Mouse (Mus musculus): ENCODE results near the gene Magi2.
"Not testable (repeated sequence)": the region's sequence is repeated elsewhere in the genome, so short reads cannot be mapped to it uniquely, and the experiment has no call there.

The Magi2 gene

DNA sequence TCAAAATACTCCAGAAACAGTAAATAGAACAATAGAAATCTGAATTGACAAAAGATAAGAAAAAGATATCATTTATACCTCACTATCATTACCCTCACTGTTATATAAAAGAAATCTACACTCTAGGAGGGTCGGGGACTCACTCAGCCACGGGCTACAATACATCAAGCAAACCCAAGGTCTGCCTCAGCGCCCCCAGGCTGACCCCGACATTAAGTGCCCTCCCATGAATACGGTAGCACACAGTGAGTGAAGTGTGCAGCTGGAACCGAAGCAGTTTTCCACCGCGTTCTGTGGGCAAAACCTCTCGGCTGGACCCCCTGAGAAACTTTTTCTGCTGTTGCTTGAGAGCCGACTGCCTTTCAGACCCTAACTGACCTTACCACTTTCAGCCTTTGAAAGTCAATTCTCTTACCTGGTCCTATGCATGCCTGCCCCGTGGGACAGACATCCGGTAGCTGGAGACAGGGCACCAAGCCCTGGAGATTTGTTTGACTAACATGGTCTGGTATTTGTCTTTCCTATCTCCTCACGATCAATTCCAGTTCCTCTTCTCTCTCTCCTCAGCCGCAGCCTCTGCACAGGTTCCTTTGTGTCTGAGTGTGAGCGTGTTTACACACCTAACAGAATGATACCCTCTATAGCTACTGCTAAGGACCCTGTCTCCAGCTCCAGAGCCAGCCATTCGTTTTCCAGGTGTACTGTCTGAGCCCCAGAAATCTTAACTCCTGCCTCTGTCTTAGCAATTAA lies 1285.7 kb downstream of the Magi2 start:
- no peak for DNase-seq (ENCODE audit: low read depth)

DNA sequence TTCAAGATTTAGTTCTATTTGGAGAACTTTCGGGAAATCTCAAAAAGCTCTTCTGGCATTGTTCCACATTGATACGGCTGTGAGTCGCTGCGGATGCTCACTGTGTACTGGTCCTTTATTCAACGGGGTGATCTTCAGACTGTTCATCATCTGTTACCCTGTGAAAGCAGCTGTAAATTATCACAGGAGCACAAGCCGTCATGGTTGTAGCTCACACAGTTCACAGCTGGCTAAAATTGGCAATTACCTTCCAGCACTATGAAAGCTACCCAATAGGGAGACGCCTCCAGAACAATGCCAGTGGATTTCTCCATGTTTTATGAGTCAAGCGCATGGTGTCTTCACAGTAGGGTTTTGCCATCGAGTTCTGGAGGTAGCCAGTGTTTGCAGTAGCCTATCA lies 1294.8 kb downstream of the Magi2 start:
- no peak for DNase-seq (ENCODE audit: low read depth)

- no peak for DNase-seq (ENCODE audit: low read depth)
Observed at GRCm38 (mm10) chr5:20522047-20522446, 1295.2 kb downstream of the Magi2 start.

GRCm38 (mm10) chr5:20523776-20524175 lies 1296.9 kb downstream of the Magi2 start:
- DNase-seq (ENCODE audit: low read depth), result no peak

DNA sequence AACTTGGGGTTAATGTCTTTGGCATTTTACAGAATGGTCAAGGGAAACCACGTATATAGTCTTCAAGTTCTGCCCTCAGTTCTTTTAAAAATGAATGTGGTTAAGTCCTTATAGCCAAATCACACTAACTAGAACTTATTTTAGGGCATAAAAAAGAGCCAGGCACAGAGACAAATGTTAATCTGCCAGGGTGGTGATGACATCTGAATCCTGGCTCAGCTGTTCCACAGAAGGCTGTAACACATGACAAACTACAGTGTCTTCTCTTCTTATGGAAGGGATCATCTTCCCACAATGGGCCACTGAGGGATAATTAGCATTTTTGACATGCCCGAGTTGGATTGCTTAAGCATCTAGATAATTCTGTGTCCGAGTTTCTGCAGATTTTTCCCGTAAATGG lies 1299.8 kb downstream of the Magi2 start:
- not testable (repeated sequence) for DNase-seq (ENCODE audit: low read depth)

- DNase-seq (ENCODE audit: low read depth), result no peak
Observed at GRCm38 (mm10) chr5:20536544-20536943, 1309.7 kb downstream of the Magi2 start.

- DNase-seq (ENCODE audit: low read depth), result no peak
Observed at GRCm38 (mm10) chr5:20537369-20538022, 1310.7 kb downstream of the Magi2 start.

GRCm38 (mm10) chr5:20544374-20544773 lies 1317.5 kb downstream of the Magi2 start:
- no peak for DNase-seq (ENCODE audit: low read depth)

DNA sequence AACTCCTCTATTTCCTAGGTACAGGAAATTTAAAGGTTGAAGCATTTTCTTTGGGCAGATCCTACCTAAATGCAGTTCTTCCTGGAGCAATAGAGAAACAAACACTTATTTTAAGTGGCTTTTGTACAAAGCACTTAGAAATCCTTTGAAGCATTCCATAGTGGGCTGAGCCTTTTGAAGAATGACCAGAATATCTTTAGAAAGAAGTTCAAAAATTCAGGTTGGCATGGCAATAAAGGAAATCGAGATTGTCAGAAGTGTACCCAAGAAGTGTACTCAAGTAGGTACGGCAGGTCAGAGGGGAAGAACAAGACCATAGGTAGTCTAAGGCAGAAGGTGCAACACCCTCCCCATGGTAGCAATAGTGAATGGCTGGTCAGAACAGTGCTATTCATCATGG lies 1332.5 kb downstream of the Magi2 start:
- no peak for DNase-seq (ENCODE audit: low read depth)

- no peak for DNase-seq (ENCODE audit: low read depth)
Observed at GRCm38 (mm10) chr5:20559821-20560220, 1333.0 kb downstream of the Magi2 start.

DNA sequence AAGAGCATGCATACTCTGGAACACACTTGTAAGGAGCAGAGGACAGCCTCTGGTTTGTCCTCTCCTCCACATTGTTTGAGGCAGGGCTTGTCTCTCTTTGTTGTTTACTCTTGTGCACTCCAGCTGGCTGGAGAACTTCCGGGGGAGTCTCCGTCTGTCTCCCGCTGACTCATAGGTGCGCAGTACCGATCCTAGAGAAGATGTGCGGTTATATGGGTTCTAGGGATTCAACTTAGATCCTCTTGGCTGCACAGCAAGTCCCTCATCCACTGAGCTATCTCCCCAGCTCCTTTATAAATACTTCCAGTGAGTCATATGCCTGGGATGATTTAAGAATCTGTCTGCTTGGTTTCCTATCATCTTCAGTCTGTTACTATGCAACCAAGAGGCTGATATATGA lies 1341.6 kb downstream of the Magi2 start:
- DNase-seq (ENCODE audit: low read depth), result no peak

DNA sequence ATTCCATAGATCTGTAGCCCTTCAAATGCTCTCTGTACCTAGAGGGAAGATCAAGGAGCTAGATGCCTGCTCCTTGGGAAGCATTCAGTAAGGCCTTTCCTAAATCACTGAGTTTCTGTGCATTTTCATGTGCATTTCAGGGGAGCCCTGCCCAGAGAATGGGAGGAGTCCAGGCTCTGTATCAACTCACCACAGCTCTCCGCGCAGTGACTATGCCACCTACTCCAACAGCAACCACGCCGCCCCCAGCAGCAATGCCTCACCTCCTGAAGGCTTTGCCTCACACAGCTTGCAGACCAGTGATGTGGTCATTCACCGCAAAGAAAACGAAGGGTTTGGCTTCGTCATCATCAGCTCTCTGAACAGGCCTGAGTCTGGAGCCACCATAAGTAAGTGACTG lies 1342.1 kb downstream of the Magi2 start:
- no peak for DNase-seq (ENCODE audit: low read depth)

- no peak for DNase-seq (ENCODE audit: low read depth)
Observed at GRCm38 (mm10) chr5:20574816-20575215, 1348.0 kb downstream of the Magi2 start.

DNA sequence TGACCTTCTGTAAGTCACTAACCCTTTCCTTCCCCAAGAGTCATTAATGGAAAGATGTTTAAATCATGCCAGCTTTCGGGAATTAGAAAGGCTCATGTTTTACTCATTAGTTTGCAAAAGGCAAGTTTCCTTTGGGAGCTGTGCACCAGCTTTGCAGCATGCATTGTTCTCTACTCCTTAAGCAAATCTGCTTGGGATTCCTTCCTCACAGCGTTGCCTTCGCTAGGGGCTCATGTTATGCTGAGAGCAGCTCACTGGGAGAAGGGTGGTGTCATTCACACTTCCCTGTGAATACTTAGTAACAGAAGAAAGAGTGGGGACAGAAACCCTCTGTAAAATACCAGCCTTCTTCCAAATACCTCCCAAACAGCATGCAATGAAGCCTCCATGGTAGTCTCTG lies 1349.0 kb downstream of the Magi2 start:
- DNase-seq (ENCODE audit: low read depth), result no peak

DNA sequence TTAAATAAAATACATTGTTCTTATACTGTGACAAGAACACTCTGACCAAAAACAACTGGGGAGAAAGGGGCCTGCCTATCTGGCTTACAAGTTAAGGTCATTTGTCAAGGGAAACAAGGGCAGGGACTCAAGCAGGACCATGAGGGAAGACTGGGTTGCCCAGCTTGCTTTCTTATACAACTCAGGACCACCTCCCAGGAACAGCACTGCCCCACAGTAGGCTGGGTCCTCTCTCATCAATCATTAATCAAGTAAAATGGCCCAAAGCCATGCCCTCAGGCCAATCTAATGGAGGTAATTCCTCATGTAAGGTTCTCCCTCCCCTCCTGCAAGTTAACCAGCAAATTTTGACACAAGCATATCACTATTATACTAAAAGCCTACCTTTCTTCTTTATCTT lies 1349.4 kb downstream of the Magi2 start:
- DNase-seq (ENCODE audit: low read depth), result no peak

DNA sequence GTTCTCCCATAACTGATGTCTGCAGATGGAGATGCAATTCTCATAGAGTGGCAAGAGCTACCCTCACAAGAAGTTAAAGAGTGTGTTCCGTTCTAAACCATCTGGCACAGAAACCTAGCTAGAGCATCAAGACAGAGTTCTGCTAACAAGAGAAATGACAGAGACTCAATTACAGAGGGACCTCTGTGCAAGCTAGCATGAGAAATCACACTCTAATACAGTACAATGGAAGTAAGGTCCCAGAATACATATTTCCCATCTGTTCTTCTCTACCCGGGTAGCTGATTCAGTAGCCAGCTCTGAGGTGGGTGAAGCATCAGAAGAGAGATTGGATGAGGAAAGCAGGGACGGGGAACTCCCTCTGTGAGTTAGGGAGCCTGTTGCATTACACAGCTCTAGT lies 1351.8 kb downstream of the Magi2 start:
- no peak for DNase-seq (ENCODE audit: low read depth)

DNA sequence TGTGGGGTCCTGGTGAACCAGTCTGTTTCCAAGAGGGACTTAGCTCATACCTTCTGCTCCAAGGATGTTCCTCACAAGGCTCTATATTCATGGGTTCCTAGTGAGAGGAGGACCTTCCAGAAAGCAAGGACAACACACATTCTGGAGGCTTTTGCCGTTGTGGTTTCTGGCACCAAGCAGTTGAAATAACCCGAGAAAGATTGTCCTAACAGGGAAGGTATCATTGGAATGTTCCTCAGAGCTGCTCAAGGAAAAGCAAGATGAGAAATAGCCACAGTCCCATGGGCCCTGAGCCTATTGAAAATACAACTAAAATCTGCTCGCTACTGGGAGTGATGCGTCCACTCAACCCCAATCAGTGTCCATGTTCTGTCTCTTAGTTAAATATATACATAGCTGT lies 1353.8 kb downstream of the Magi2 start:
- DNase-seq (ENCODE audit: low read depth), result no peak

DNA sequence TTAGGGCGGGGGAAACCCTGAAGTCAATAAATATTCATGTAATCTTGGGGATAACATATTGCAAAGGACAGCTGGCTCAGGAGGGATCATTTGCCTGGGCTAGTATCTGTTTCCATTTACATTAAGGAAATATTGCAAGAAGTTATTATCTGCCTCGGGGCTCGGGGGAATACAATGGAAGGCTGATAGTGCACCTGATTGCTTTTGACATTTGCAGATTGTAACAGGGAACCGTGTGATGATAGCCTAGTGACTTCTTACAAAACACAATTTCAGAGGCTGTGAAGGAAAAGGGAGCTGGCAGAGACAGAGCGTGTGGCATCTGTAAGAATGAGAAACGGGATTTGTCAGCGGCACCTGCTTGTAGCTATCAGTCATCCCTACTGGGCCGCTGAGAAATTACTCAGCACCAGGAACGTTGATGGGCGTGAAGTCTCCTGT lies 1356.2 kb downstream of the Magi2 start:
- DNase-seq (ENCODE audit: low read depth), result no peak

DNA sequence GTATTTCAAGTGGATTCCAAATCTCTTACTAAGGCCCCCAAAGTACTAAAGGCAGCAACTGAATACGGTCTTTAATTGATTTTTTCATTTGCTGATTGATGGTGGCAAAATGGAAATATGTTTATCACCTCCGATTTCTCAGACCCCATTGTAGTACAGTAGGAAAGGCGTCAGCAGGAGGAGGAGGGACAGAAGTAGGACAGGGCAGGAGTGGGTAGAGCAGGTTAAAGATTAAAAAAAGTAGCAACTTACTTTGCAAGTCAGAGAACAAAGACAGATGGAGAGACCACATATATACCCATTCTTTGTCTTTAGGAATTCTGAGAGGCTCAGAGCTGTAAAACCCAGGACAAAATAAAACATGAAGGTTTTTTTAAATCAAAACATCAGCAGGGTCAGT lies 1356.8 kb downstream of the Magi2 start:
- DNase-seq (ENCODE audit: low read depth), result no peak

DNA sequence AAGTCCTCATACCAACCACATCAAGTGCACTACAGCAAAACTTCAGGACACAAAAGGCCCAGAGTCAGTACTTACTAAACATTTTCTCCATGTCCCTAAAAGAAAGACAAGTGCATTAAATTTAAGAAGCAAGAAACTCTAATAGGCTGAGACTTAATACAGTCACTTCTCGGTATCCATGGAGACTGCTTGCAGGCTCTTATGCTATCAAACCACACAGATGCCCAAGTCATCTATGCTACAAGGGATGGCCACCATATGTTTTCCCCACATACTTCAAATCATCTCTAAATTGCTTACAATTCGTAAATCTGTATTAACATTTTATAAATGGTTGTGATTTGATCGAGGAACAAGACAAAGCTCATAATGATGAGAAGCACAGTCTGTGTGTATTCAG lies 1357.9 kb downstream of the Magi2 start:
- DNase-seq (ENCODE audit: low read depth), result no peak

DNA sequence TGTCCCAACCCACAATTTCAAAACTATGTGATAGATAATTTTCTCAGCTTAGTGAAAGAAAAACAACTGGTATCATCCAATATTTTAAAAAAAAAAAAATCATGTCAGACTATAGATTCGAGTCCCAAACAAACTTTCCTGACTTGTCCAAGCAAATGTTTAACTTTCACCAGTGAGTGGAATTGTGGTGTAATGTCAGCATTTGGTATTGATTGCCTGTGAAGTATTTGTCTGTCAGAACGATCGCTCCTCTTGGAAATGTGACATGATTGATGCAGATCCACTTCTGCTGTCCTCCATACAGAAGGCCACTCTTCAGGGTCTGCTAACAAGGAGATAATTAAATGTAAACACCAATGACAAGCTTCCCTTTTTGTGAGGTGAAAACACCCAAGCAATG lies 1362.9 kb downstream of the Magi2 start:
- DNase-seq (ENCODE audit: low read depth), result no peak

DNA sequence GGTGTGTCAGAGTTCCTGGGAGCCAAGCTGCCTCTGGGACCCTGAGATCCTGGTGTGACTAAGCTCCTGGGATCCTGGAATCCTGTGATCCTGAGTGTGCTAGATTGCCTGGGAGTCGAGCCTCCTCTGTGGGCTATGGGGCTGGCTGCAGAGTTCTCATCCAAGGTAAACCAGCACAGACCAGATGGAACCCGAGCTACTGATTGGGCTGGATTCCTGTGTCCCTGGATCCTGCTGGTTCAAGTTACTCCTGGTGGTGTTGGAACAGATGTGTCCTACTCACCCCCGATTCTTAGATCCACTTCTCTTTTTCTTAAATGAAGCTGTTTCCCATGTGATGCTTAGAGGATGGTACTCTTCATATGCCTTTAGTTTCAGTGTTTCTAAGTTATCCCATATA lies 1371.4 kb downstream of the Magi2 start:
- DNase-seq (ENCODE audit: low read depth), result no peak

DNA sequence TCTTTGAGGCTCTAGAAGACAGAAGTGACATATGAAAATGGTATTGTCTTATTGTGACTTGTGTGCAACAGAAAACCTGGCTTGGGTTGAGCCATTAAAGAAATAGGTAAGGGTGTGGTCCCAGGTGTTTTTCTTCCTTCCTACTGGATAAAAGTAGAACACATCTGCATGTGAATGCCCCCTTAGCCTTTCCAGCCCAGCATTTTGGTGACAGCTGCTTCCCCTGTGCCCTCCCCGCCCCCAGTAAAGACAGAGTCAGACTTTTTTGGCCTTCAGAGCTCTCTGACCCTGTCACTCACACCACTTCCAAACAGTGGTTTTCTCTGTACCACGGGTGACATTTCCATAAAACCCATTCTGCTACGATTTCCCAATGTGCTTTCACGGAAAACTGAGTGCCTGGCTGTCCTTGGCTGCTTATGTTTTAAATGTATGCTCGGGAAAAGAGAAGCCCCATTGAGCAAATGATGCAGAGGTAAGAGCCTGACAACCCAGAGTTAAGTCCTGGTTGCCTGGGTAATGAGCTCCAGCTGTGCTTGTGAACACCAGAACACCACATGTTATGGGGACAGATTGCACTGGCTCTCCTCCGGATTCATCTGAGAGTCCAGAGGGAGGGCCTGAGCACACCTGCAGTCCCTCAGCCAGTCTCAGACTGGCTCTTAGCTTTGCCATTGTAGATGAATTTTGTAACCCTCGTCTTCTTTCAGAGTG lies 1377.1 kb downstream of the Magi2 start:
- no peak for DNase-seq (ENCODE audit: low read depth)
